Mouse (Mus musculus): ENCODE results near the gene Olfr2. TPM values are rescaled to one million over a fixed set of nuclear protein-coding genes. Genes with fewer than 3 reads are reported as not detected.

The Olfr2 gene
- not detected in 2 replicates for polyA plus RNA-seq (2014; fragmentation: Nextera tagmentation; extraction: Ambion mirVana)

GRCm38 (mm10) chr7:107005972-107006371 lies at the start of gene Olfr2:
Olfr2 (minus strand) TSS chr7:107006072.
- no peak for ATAC-seq (ENCODE audit: insufficient number of reproducible peaks, insufficient read depth, low FRiP score, low read depth)
- Histone ChIP-seq H3K4me3 (ENCODE audit: low read depth, low read length) (no peak within 1 kb of the TSS), H3K36me3 (ENCODE audit: control insufficient read depth, insufficient read depth, low read length) (no peaks in the 10 kb centered on the region), H3K27me3 (ENCODE audit: control insufficient read depth, insufficient read depth, low read length) (no peaks in the 10 kb centered on the region), H3K9ac (replicated peaks; ENCODE audit: low read depth, low read length) (no peak within 1 kb of the TSS), H3K9me3 (ENCODE audit: control insufficient read depth, low read depth, low read length) (no peaks in the 10 kb centered on the region), H3K27ac (ENCODE audit: low read length) (no peak within 1 kb of the TSS), H3K4me2 (replicated peaks; ENCODE audit: low read depth, low read length) (no peak within 1 kb of the TSS), H3K4me1 (ENCODE audit: control insufficient read depth, insufficient read depth, low read length) (no peaks in the 10 kb centered on the region)
- 40% methylated on average over 1 of the region's 1 CpGs for WGBS

GRCm38 (mm10) chr7:107047578-107047977 lies 41.7 kb upstream of the Olfr2 start:
- WGBS: 40% methylated on average over 3 of the region's 3 CpGs
- Histone ChIP-seq H3K9ac (replicated peaks; ENCODE audit: low read depth, low read length) (no peak overlapping the region), H3K27me3 (ENCODE audit: control insufficient read depth, insufficient read depth, low read length) (no peaks in the 10 kb centered on the region), H3K9me3 (ENCODE audit: control insufficient read depth, low read depth, low read length) (no peaks in the 10 kb centered on the region), H3K36me3 (ENCODE audit: control insufficient read depth, insufficient read depth, low read length) (no peaks in the 10 kb centered on the region), H3K4me1 (ENCODE audit: control insufficient read depth, insufficient read depth, low read length) (no peaks in the 10 kb centered on the region), H3K27ac (ENCODE audit: low read length) (no peak overlapping the region), H3K4me3 (ENCODE audit: low read depth, low read length) (no peak overlapping the region), H3K4me2 (replicated peaks; ENCODE audit: low read depth, low read length) (no peak overlapping the region)
- no peak for ATAC-seq (ENCODE audit: insufficient number of reproducible peaks, insufficient read depth, low FRiP score, low read depth)

GRCm38 (mm10) chr7:107045833-107046232 lies 40.0 kb upstream of the Olfr2 start:
- H3K4me2 ChIP-seq (replicated peaks; ENCODE audit: low read depth, low read length): no peak overlapping the region
- H3K9me3 ChIP-seq (ENCODE audit: control insufficient read depth, low read depth, low read length): no peaks in the 10 kb centered on the region
- no peak overlapping the region for H3K27ac ChIP-seq (ENCODE audit: low read length)
- no peaks in the 10 kb centered on the region for H3K27me3 ChIP-seq (ENCODE audit: control insufficient read depth, insufficient read depth, low read length)
- no peak overlapping the region for H3K9ac ChIP-seq (replicated peaks; ENCODE audit: low read depth, low read length)
- WGBS: 4% methylated on average over 5 of the region's 5 CpGs
- no peak overlapping the region for H3K4me3 ChIP-seq (ENCODE audit: low read depth, low read length)
- no peaks in the 10 kb centered on the region for H3K4me1 ChIP-seq (ENCODE audit: control insufficient read depth, insufficient read depth, low read length)
- ATAC-seq (ENCODE audit: insufficient number of reproducible peaks, insufficient read depth, low FRiP score, low read depth): no peak; the same call in 1 of the 2 replicates
- H3K36me3 ChIP-seq (ENCODE audit: control insufficient read depth, insufficient read depth, low read length): no peaks in the 10 kb centered on the region

GRCm38 (mm10) chr7:107044407-107044806 lies 38.5 kb upstream of the Olfr2 start:
- Histone ChIP-seq H3K4me1 (ENCODE audit: control insufficient read depth, insufficient read depth, low read length) (no peaks in the 10 kb centered on the region), H3K4me3 (ENCODE audit: low read depth, low read length) (no peak overlapping the region), H3K27me3 (ENCODE audit: control insufficient read depth, insufficient read depth, low read length) (no peaks in the 10 kb centered on the region), H3K9ac (replicated peaks; ENCODE audit: low read depth, low read length) (no peak overlapping the region), H3K27ac (ENCODE audit: low read length) (no peak overlapping the region), H3K9me3 (ENCODE audit: control insufficient read depth, low read depth, low read length) (no peaks in the 10 kb centered on the region), H3K36me3 (ENCODE audit: control insufficient read depth, insufficient read depth, low read length) (no peaks in the 10 kb centered on the region), H3K4me2 (replicated peaks; ENCODE audit: low read depth, low read length) (no peak overlapping the region)
- ATAC-seq (ENCODE audit: insufficient number of reproducible peaks, insufficient read depth, low FRiP score, low read depth): no peak
- 50% methylated on average over 1 of the region's 1 CpGs for WGBS

- Histone ChIP-seq H3K36me3 (ENCODE audit: control insufficient read depth, insufficient read depth, low read length) (no peaks in the 10 kb centered on the region), H3K9ac (replicated peaks; ENCODE audit: low read depth, low read length) (no peak overlapping the region), H3K4me1 (ENCODE audit: control insufficient read depth, insufficient read depth, low read length) (no peaks in the 10 kb centered on the region), H3K4me2 (replicated peaks; ENCODE audit: low read depth, low read length) (no peak overlapping the region), H3K4me3 (ENCODE audit: low read depth, low read length) (no peak overlapping the region), H3K27ac (ENCODE audit: low read length) (no peak overlapping the region), H3K27me3 (ENCODE audit: control insufficient read depth, insufficient read depth, low read length) (no peaks in the 10 kb centered on the region), H3K9me3 (ENCODE audit: control insufficient read depth, low read depth, low read length) (no peaks in the 10 kb centered on the region)
- no peak for ATAC-seq (ENCODE audit: insufficient number of reproducible peaks, insufficient read depth, low FRiP score, low read depth)
- 88% methylated on average over 3 of the region's 3 CpGs for WGBS
Measured at GRCm38 (mm10) chr7:107043136-107043535, 37.3 kb upstream of the Olfr2 start.

GRCm38 (mm10) chr7:107039934-107040563 lies 34.2 kb upstream of the Olfr2 start:
- Histone ChIP-seq H3K27me3 (ENCODE audit: control insufficient read depth, insufficient read depth, low read length) (no peaks in the 10 kb centered on the region), H3K27ac (ENCODE audit: low read length) (no peak overlapping the region), H3K4me1 (ENCODE audit: control insufficient read depth, insufficient read depth, low read length) (no peaks in the 10 kb centered on the region), H3K9me3 (ENCODE audit: control insufficient read depth, low read depth, low read length) (no peaks in the 10 kb centered on the region), H3K36me3 (ENCODE audit: control insufficient read depth, insufficient read depth, low read length) (no peaks in the 10 kb centered on the region), H3K9ac (replicated peaks; ENCODE audit: low read depth, low read length) (no peak overlapping the region), H3K4me2 (replicated peaks; ENCODE audit: low read depth, low read length) (no peak overlapping the region), H3K4me3 (ENCODE audit: low read depth, low read length) (no peak overlapping the region)
- no peak for ATAC-seq (ENCODE audit: insufficient number of reproducible peaks, insufficient read depth, low FRiP score, low read depth)
- 79% methylated on average over 2 of the region's 2 CpGs for WGBS

GRCm38 (mm10) chr7:107030874-107031273 lies 25.0 kb upstream of the Olfr2 start, which contains the start of gene Olfr713:
Olfr713 (plus strand) TSS chr7:107031174.
- 88% methylated on average over 1 of the region's 1 CpGs for WGBS
- Histone ChIP-seq H3K36me3 (ENCODE audit: control insufficient read depth, insufficient read depth, low read length) (no peaks in the 10 kb centered on the region), H3K4me2 (replicated peaks; ENCODE audit: low read depth, low read length) (no peak within 1 kb of the TSS), H3K4me3 (ENCODE audit: low read depth, low read length) (no peak within 1 kb of the TSS), H3K27ac (ENCODE audit: low read length) (no peak within 1 kb of the TSS), H3K27me3 (ENCODE audit: control insufficient read depth, insufficient read depth, low read length) (no peaks in the 10 kb centered on the region), H3K9ac (replicated peaks; ENCODE audit: low read depth, low read length) (no peak within 1 kb of the TSS), H3K4me1 (ENCODE audit: control insufficient read depth, insufficient read depth, low read length) (no peaks in the 10 kb centered on the region), H3K9me3 (ENCODE audit: control insufficient read depth, low read depth, low read length) (no peaks in the 10 kb centered on the region)
- ATAC-seq (ENCODE audit: insufficient number of reproducible peaks, insufficient read depth, low FRiP score, low read depth): no peak

GRCm38 (mm10) chr7:107004169-107004568 lies 1.7 kb downstream of the Olfr2 start:
- H3K9me3 ChIP-seq (ENCODE audit: control insufficient read depth, low read depth, low read length): no peaks in the 10 kb centered on the region
- H3K36me3 ChIP-seq (ENCODE audit: control insufficient read depth, insufficient read depth, low read length): no peaks in the 10 kb centered on the region
- 47% methylated on average over 3 of the region's 3 CpGs for WGBS
- no peak for ATAC-seq (ENCODE audit: insufficient number of reproducible peaks, insufficient read depth, low FRiP score, low read depth)
- no peak overlapping the region for H3K4me2 ChIP-seq (replicated peaks; ENCODE audit: low read depth, low read length)
- no peak overlapping the region for H3K9ac ChIP-seq (replicated peaks; ENCODE audit: low read depth, low read length)
- no peak overlapping the region for H3K4me3 ChIP-seq (ENCODE audit: low read depth, low read length)
- H3K27me3 ChIP-seq (ENCODE audit: control insufficient read depth, insufficient read depth, low read length): no peaks in the 10 kb centered on the region
- H3K4me1 ChIP-seq (ENCODE audit: control insufficient read depth, insufficient read depth, low read length): no peaks in the 10 kb centered on the region
- H3K27ac ChIP-seq (ENCODE audit: low read length): no peak overlapping the region

GRCm38 (mm10) chr7:107000798-107001197 lies 5.1 kb downstream of the Olfr2 start:
- H3K9ac ChIP-seq (replicated peaks; ENCODE audit: low read depth, low read length): no peak overlapping the region
- H3K27ac ChIP-seq (ENCODE audit: low read length): no peak overlapping the region
- H3K36me3 ChIP-seq (ENCODE audit: control insufficient read depth, insufficient read depth, low read length): no peaks in the 10 kb centered on the region
- H3K4me1 ChIP-seq (ENCODE audit: control insufficient read depth, insufficient read depth, low read length): no peaks in the 10 kb centered on the region
- WGBS: 89% methylated on average over 7 of the region's 7 CpGs
- no peak overlapping the region for H3K4me2 ChIP-seq (replicated peaks; ENCODE audit: low read depth, low read length)
- ATAC-seq (ENCODE audit: insufficient number of reproducible peaks, insufficient read depth, low FRiP score, low read depth): no peak
- no peaks in the 10 kb centered on the region for H3K27me3 ChIP-seq (ENCODE audit: control insufficient read depth, insufficient read depth, low read length)
- H3K9me3 ChIP-seq (ENCODE audit: control insufficient read depth, low read depth, low read length): no peaks in the 10 kb centered on the region
- no peak overlapping the region for H3K4me3 ChIP-seq (ENCODE audit: low read depth, low read length)
